In genomic region chr16:91936340-91937030, GRCm38 (mm10) we compare ENCODE assay signal across 9 mouse cellular contexts.
DNase-seq lines count a peak whose midpoint lies in the region; ATAC-seq and TF ChIP-seq lines count a peak whose summit lies in the region.
"Had no signal": no experiment of that assay in that cellular context is flagged by ENCODE, and none has a peak within 500 bp of the region (broad histone marks: within the 10 kb centered on the region; RNA-seq: fewer than 3 reads in every experiment).

No protein-coding gene starts in this region.

- H3K4me1 ChIP-seq in E14TG2a.4 (replicated peaks; ENCODE audit: low read depth, low read length): peaks cover 42% of the 10 kb centered on the region
- no peaks in the 10 kb centered on the region; the same call in 1 of the 2 replicates for H3K4me1 ChIP-seq in bone marrow, adult 2 months (ENCODE audit: control insufficient read depth, insufficient read depth, low read length)
- H3K4me1 ChIP-seq in embryonic facial prominence, embryonic 15.5 days: no peaks in the 10 kb centered on the region
- H3K4me1 ChIP-seq in heart, postnatal 0 days (ENCODE audit: control insufficient read depth, insufficient read depth): no peaks in the 10 kb centered on the region
- no peaks in the 10 kb centered on the region for H3K4me1 ChIP-seq in lung, postnatal 0 days (ENCODE audit: insufficient read depth, low read depth, low read length)

- DNase-seq in heart, postnatal 0 days (ENCODE audit: low spot score): peak; percentile 86
- peak; percentile 81 for DNase-seq in large intestine, adult 2 months (ENCODE audit: low read depth, low spot score)
- peak; percentile 94 for DNase-seq in lung, postnatal 0 days (ENCODE audit: low spot score)
- DNase-seq in retina, postnatal 7 days (ENCODE audit: low read depth, low spot score): peak; percentile 82
- peak; percentile 54 to 74 for DNase-seq in urinary bladder, adult 18-20 months (ENCODE audit: low spot score in 2 of 2)

- TF ChIP-seq POLR2A in bone marrow, adult 2 months (IDR thresholded peaks at IDR 0.05; ENCODE audit: borderline replicate concordance, control insufficient read depth, low read depth, low read length): no peak

- no peak overlapping the region for H3K4me2 ChIP-seq in embryonic facial prominence, embryonic 15.5 days (replicated peaks)
- no peak overlapping the region for H3K4me2 ChIP-seq in heart, postnatal 0 days (ENCODE audit: low read depth, low read length)
- no peak overlapping the region for H3K4me2 ChIP-seq in lung, postnatal 0 days (replicated peaks; ENCODE audit: low read depth, low read length)
- H3K4me2 ChIP-seq: limb, embryonic 12.5 days had no signal

- TF ChIP-seq EP300 in heart, postnatal 0 days (IDR thresholded peaks at IDR 0.05; ENCODE audit: low read depth): no peak
- no peak for TF ChIP-seq EP300 in lung, postnatal 0 days (IDR thresholded peaks at IDR 0.05)

- WGBS in bone marrow, adult 2 months: 42% methylated on average over 10 of the region's 10 CpGs
- 47% methylated on average over 10 of the region's 10 CpGs for WGBS in embryonic facial prominence, embryonic 15.5 days
- WGBS in heart, postnatal 0 days: 44% methylated on average over 10 of the region's 10 CpGs
- whole genome bisulfite sequencing in large intestine, adult 2 months: 44% methylated on average over 10 of the region's 10 CpGs
- WGBS in lung, postnatal 0 days: 48% methylated on average over 10 of the region's 10 CpGs

- no peak overlapping the region for H3K9ac ChIP-seq in embryonic facial prominence, embryonic 15.5 days
- no peak overlapping the region for H3K9ac ChIP-seq in heart, postnatal 0 days (replicated peaks; ENCODE audit: low read depth, low read length)
- H3K9ac ChIP-seq in lung, postnatal 0 days (replicated peaks; ENCODE audit: low read depth): no peak overlapping the region
- H3K9ac ChIP-seq: limb, embryonic 12.5 days had no signal

- no peaks in the 10 kb centered on the region for H3K9me3 ChIP-seq in E14TG2a.4 (ENCODE audit: low read length)
- H3K9me3 ChIP-seq in embryonic facial prominence, embryonic 15.5 days (replicated peaks): no peaks in the 10 kb centered on the region
- no peaks in the 10 kb centered on the region for H3K9me3 ChIP-seq in heart, postnatal 0 days (replicated peaks; ENCODE audit: control insufficient read depth, low read length)
- no peaks in the 10 kb centered on the region for H3K9me3 ChIP-seq in lung, postnatal 0 days (ENCODE audit: low read length)
- H3K9me3 ChIP-seq: limb, embryonic 12.5 days had no signal

- 0 out of 2 replicates have a peak, but pooled peaks have one; percentile 21 for ATAC-seq in embryonic facial prominence, embryonic 15.5 days (ENCODE audit: insufficient number of reproducible peaks, low FRiP score, low TSS enrichment, low read depth)
- ATAC-seq in heart, postnatal 0 days (ENCODE audit: insufficient read depth, low read depth): peak; percentile 16; the same call in 1 of the 2 replicates
- peak; percentile 39 for ATAC-seq in lung, postnatal 0 days

- peak; percentile 74 for TF ChIP-seq CTCF in E14TG2a.4 (conservative IDR thresholded peaks at IDR 0.05; ENCODE audit: low read length)
- peak; percentile 72 for TF ChIP-seq CTCF in bone marrow, adult 2 months (IDR thresholded peaks at IDR 0.05; ENCODE audit: control insufficient read depth, insufficient read depth, low read length)
- peak; percentile 93 for TF ChIP-seq CTCF in heart, postnatal 0 days (IDR thresholded peaks at IDR 0.05; ENCODE audit: low read depth)
- TF ChIP-seq CTCF in lung, postnatal 0 days (IDR thresholded peaks at IDR 0.05): peak; percentile 94

- H3K36me3 ChIP-seq in E14TG2a.4 (ENCODE audit: insufficient read depth, low read length): no peaks in the 10 kb centered on the region
- H3K36me3 ChIP-seq in embryonic facial prominence, embryonic 15.5 days: no peaks in the 10 kb centered on the region
- no peaks in the 10 kb centered on the region for H3K36me3 ChIP-seq in heart, postnatal 0 days (replicated peaks; ENCODE audit: control insufficient read depth, insufficient read depth, low read length)
- no peaks in the 10 kb centered on the region for H3K36me3 ChIP-seq in lung, postnatal 0 days (ENCODE audit: insufficient read depth, low read length)
- H3K36me3 ChIP-seq: limb, embryonic 12.5 days had no signal

- no peak overlapping the region for H3K27ac ChIP-seq in bone marrow, adult 2 months (ENCODE audit: control insufficient read depth, insufficient read depth, low read depth, low read length, poor library complexity)
- no peak overlapping the region for H3K27ac ChIP-seq in embryonic facial prominence, embryonic 15.5 days (replicated peaks)
- no peak overlapping the region for H3K27ac ChIP-seq in heart, postnatal 0 days (ENCODE audit: low read depth)
- no peak overlapping the region for H3K27ac ChIP-seq in lung, postnatal 0 days (ENCODE audit: low read length)
- H3K27ac ChIP-seq: limb, embryonic 12.5 days had no signal

- no peak overlapping the region for H3K4me3 ChIP-seq in E14TG2a.4 (replicated peaks; ENCODE audit: low read length)
- no peak overlapping the region for H3K4me3 ChIP-seq in bone marrow, adult 2 months (replicated peaks; ENCODE audit: control insufficient read depth, low read depth, low read length)
- H3K4me3 ChIP-seq in embryonic facial prominence, embryonic 15.5 days (replicated peaks): no peak overlapping the region
- no peak overlapping the region for H3K4me3 ChIP-seq in heart, postnatal 0 days (ENCODE audit: low read depth, low read length)
- H3K4me3 ChIP-seq in lung, postnatal 0 days (ENCODE audit: low read depth, low read length): no peak overlapping the region
- H3K4me3 ChIP-seq: limb, embryonic 12.5 days had no signal

- H3K27me3 ChIP-seq in E14TG2a.4 (ENCODE audit: insufficient read depth, low read length): peaks cover 18% of the 10 kb centered on the region
- H3K27me3 ChIP-seq in embryonic facial prominence, embryonic 15.5 days: no peaks in the 10 kb centered on the region
- H3K27me3 ChIP-seq in heart, postnatal 0 days (ENCODE audit: control insufficient read depth, insufficient read depth, low read length): no peaks in the 10 kb centered on the region
- 0 out of 2 replicates have a peak, but pooled peaks cover 3% of the 10 kb centered on the region for H3K27me3 ChIP-seq in lung, postnatal 0 days (replicated peaks; ENCODE audit: insufficient read depth, low read length)
